Mouse (Mus musculus): ENCODE data around the gene Tspan4. TPM values are rescaled to one million over a fixed set of nuclear protein-coding genes. Genes with fewer than 3 reads are reported as not detected.

The Tspan4 gene
- total and polyA plus RNA-seq, 2 experiments = 66.9 to 135 TPM

DNA sequence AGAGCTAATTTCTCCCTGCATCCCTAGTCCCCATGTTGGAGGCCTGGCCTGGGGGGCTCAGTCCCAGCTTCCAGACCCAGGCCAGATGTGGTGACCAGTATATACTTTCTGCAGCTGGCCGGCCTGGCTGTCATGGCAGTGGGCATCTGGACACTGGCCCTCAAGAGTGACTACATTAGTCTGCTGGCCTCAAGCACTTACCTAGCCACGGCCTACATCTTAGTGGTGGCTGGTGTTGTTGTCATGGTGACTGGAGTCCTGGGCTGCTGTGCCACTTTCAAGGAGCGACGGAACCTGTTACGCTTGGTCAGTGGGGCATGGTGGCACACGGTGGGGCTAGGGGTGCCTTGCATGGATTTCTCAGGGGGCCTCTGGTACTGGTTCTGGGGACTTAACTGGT lies 5.7 kb upstream of the Tspan4 start:
- Histone ChIP-seq H3K27me3 (ENCODE audit: control insufficient read depth, insufficient read depth, low read length) (no peaks in the 10 kb centered on the region), H3K27ac (replicated peaks; ENCODE audit: insufficient read depth, low read depth, low read length) (peak overlapping the region; percentile 7; the same call in 1 of the 2 replicates), H3K9ac (ENCODE audit: low read depth, low read length) (no peak overlapping the region; the same call in 1 of the 2 replicates), H3K36me3 (ENCODE audit: control insufficient read depth, insufficient read depth, low read length) (peaks cover 8% of the 10 kb centered on the region; the same call in 1 of the 2 replicates), H3K4me1 (ENCODE audit: control insufficient read depth, insufficient read depth, low read length) (peaks cover 25% of the 10 kb centered on the region), H3K4me3 (ENCODE audit: insufficient read depth, low read depth, low read length) (no peak overlapping the region), H3K79me2 (ENCODE audit: control insufficient read depth, insufficient read depth, low read length) (peaks cover 10% of the 10 kb centered on the region; the same call in 1 of the 2 replicates)
- TF ChIP-seq POLR2A (IDR thresholded peaks at IDR 0.05; ENCODE audit: extremely low read depth, insufficient read depth, low read length) (no peak), CTCF (IDR thresholded peaks at IDR 0.05; ENCODE audit: low read depth, low read length) (no peak)
- DNase-seq (ENCODE audit: extremely low read depth, low read depth, low spot score) = no peak
- 92% methylated on average over 6 of the region's 6 CpGs for WGBS

DNA sequence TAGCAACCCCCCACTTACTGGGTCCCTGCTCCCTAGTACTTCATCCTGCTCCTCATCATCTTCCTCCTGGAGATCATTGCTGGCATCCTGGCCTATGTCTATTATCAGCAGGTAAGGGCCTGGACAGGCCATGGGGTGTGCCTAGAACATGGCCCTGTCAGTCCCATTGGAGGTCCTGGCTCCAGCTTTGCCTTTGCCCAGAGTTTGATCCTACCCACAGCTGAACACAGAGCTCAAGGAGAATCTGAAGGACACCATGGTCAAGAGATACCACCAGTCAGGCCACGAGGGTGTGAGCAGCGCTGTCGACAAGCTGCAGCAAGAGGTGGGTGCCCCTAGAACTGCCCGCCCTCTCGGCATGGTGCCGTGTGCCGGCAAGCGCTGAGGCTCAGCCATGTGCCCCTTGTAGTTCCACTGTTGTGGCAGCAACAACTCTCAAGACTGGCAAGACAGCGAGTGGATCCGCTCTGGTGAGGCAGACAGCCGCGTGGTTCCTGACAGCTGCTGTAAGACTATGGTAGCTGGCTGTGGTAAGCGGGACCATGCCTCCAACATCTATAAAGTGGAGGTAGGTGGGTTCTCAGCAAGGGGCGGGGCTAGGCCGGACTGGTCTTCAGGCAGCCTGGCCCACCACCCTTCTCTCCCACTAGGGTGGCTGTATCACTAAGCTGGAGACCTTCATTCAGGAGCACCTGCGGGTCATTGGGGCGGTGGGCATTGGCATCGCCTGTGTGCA lies 5.0 kb upstream of the Tspan4 start:
- TF ChIP-seq POLR2A (IDR thresholded peaks at IDR 0.05; ENCODE audit: extremely low read depth, insufficient read depth, low read length) = no peak
- TF ChIP-seq CTCF (IDR thresholded peaks at IDR 0.05; ENCODE audit: low read depth, low read length) = no peak
- no peak for DNase-seq (ENCODE audit: extremely low read depth, low read depth, low spot score)
- 95% methylated on average over 18 of the region's 18 CpGs for WGBS
- Histone ChIP-seq H3K4me3 (ENCODE audit: insufficient read depth, low read depth, low read length) (no peak overlapping the region), H3K9ac (ENCODE audit: low read depth, low read length) (no peak overlapping the region), H3K36me3 (ENCODE audit: control insufficient read depth, insufficient read depth, low read length) (peaks cover 8% of the 10 kb centered on the region; the same call in 1 of the 2 replicates), H3K79me2 (ENCODE audit: control insufficient read depth, insufficient read depth, low read length) (peaks cover 16% of the 10 kb centered on the region; the same call in 1 of the 2 replicates), H3K4me1 (ENCODE audit: control insufficient read depth, insufficient read depth, low read length) (peaks cover 27% of the 10 kb centered on the region), H3K27ac (replicated peaks; ENCODE audit: insufficient read depth, low read depth, low read length) (no peak overlapping the region), H3K27me3 (ENCODE audit: control insufficient read depth, insufficient read depth, low read length) (no peaks in the 10 kb centered on the region)

DNA sequence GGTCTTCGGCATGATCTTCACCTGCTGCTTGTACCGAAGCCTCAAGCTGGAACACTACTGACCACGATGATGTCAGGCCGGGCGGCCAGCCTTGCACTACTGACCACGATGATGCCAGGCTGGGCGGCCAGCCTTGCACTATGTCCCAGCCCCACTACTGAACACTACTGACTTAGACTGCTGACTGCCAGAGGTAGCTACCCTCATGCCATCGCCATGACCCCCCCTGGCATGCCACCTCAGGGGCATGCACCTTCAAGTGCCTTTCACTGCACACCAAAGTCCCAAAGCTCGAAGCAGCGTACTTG lies 4.4 kb upstream of the Tspan4 start:
- peaks cover 25% of the 10 kb centered on the region for H3K4me1 ChIP-seq (ENCODE audit: control insufficient read depth, insufficient read depth, low read length)
- H3K36me3 ChIP-seq (ENCODE audit: control insufficient read depth, insufficient read depth, low read length) = peaks cover 8% of the 10 kb centered on the region; the same call in 1 of the 2 replicates

DNA sequence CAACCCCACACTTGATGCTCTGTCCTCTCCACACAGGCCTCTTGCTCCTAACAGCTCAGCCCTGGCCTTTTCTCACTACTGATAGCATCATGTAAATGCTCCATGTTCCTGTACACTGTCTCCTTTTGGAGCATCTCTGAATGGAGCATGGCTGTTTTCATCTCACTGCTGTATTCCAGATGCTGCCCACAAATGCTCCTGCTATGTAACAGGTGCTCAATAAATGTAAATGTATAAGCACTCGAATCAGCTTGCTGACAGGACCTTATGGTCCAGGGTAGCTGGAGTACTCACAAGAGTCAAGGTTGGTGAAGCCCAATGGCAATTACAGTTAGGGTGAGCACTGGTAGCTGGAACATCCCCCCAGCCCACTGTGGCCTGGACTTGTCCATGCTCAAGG lies 3.8 kb upstream of the Tspan4 start:
- TF ChIP-seq CTCF (IDR thresholded peaks at IDR 0.05; ENCODE audit: low read depth, low read length) (no peak), POLR2A (IDR thresholded peaks at IDR 0.05; ENCODE audit: extremely low read depth, insufficient read depth, low read length) (no peak)
- peaks cover 16% of the 10 kb centered on the region; the same call in 1 of the 2 replicates for H3K79me2 ChIP-seq (ENCODE audit: control insufficient read depth, insufficient read depth, low read length)
- 97% methylated on average over 1 of the region's 1 CpGs for WGBS
- DNase-seq (ENCODE audit: extremely low read depth, low read depth, low spot score) = no peak
- no peak overlapping the region for H3K4me3 ChIP-seq (ENCODE audit: insufficient read depth, low read depth, low read length)
- peaks cover 8% of the 10 kb centered on the region; the same call in 1 of the 2 replicates for H3K36me3 ChIP-seq (ENCODE audit: control insufficient read depth, insufficient read depth, low read length)
- H3K27ac ChIP-seq (replicated peaks; ENCODE audit: insufficient read depth, low read depth, low read length) = no peak overlapping the region
- peaks cover 22% of the 10 kb centered on the region for H3K4me1 ChIP-seq (ENCODE audit: control insufficient read depth, insufficient read depth, low read length)
- H3K27me3 ChIP-seq (ENCODE audit: control insufficient read depth, insufficient read depth, low read length) = no peaks in the 10 kb centered on the region
- no peak overlapping the region for H3K9ac ChIP-seq (ENCODE audit: low read depth, low read length)

More for the DNA sequence above, 4.4 kb upstream of the Tspan4 start:
- Histone ChIP-seq H3K9ac (ENCODE audit: low read depth, low read length) (no peak overlapping the region), H3K79me2 (ENCODE audit: control insufficient read depth, insufficient read depth, low read length) (peaks cover 16% of the 10 kb centered on the region; the same call in 1 of the 2 replicates), H3K4me3 (ENCODE audit: insufficient read depth, low read depth, low read length) (no peak overlapping the region), H3K27ac (replicated peaks; ENCODE audit: insufficient read depth, low read depth, low read length) (no peak overlapping the region), H3K27me3 (ENCODE audit: control insufficient read depth, insufficient read depth, low read length) (no peaks in the 10 kb centered on the region)
- DNase-seq (ENCODE audit: extremely low read depth, low read depth, low spot score) = no peak
- no peak for TF ChIP-seq CTCF (IDR thresholded peaks at IDR 0.05; ENCODE audit: low read depth, low read length)
- no peak for TF ChIP-seq POLR2A (IDR thresholded peaks at IDR 0.05; ENCODE audit: extremely low read depth, insufficient read depth, low read length)
- WGBS = 95% methylated on average over 10 of the region's 10 CpGs

DNA sequence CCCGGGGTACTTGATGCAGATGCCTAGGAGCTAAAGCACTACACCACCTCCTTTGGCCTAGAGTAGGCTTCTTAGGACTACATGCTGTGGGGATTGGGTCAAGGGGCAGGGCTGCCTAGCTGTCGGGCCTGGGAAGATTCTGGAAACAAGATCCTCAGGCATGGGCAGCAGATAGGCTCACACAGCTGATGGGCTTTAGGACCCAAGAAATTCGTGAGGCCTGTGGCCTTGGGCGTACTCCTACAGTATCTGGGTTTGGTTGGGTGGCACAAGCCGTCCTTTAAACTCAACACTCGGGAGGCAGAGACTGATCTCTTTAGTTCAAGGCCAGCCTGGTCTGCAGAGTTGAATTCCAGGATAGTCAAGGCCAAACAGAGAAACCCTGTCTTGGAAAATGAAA lies 2.8 kb upstream of the Tspan4 start:
- DNase-seq (ENCODE audit: extremely low read depth, low read depth, low spot score) = no peak
- WGBS = 78% methylated on average over 6 of the region's 6 CpGs
- peaks cover 16% of the 10 kb centered on the region; the same call in 1 of the 2 replicates for H3K79me2 ChIP-seq (ENCODE audit: control insufficient read depth, insufficient read depth, low read length)
- TF ChIP-seq POLR2A (IDR thresholded peaks at IDR 0.05; ENCODE audit: extremely low read depth, insufficient read depth, low read length) (no peak), CTCF (IDR thresholded peaks at IDR 0.05; ENCODE audit: low read depth, low read length) (no peak)
- H3K36me3 ChIP-seq (ENCODE audit: control insufficient read depth, insufficient read depth, low read length) = peaks cover 8% of the 10 kb centered on the region; the same call in 1 of the 2 replicates
- H3K9ac ChIP-seq (ENCODE audit: low read depth, low read length) = no peak overlapping the region
- H3K27ac ChIP-seq (replicated peaks; ENCODE audit: insufficient read depth, low read depth, low read length) = no peak overlapping the region
- H3K27me3 ChIP-seq (ENCODE audit: control insufficient read depth, insufficient read depth, low read length) = no peaks in the 10 kb centered on the region
- peaks cover 24% of the 10 kb centered on the region for H3K4me1 ChIP-seq (ENCODE audit: control insufficient read depth, insufficient read depth, low read length)
- H3K4me3 ChIP-seq (ENCODE audit: insufficient read depth, low read depth, low read length) = no peak overlapping the region

DNA sequence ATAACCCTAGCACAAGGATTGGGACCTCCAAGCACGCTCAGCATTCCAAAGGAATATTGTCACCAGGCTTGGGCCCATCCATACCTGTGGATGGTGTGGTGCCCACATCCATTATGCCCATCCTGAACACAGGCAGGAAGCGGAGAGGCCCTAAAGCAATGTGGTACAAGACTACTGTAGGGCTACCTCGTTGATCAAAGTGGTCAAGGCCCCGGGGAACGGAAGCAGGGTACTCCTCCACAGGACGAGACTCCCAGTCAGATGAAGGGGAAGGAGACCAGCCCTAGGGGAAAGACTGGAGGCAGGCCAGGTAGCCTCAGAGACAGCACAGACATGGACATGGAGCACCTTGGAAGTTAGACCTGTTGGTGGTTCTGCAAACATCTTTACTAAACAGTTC lies 2.3 kb upstream of the Tspan4 start:
- Histone ChIP-seq H3K4me1 (ENCODE audit: control insufficient read depth, insufficient read depth, low read length) (peaks cover 29% of the 10 kb centered on the region), H3K36me3 (ENCODE audit: control insufficient read depth, insufficient read depth, low read length) (peaks cover 8% of the 10 kb centered on the region; the same call in 1 of the 2 replicates), H3K9ac (ENCODE audit: low read depth, low read length) (no peak overlapping the region), H3K4me3 (ENCODE audit: insufficient read depth, low read depth, low read length) (no peak overlapping the region), H3K79me2 (ENCODE audit: control insufficient read depth, insufficient read depth, low read length) (peaks cover 21% of the 10 kb centered on the region; the same call in 1 of the 2 replicates), H3K27ac (replicated peaks; ENCODE audit: insufficient read depth, low read depth, low read length) (no peak overlapping the region), H3K27me3 (ENCODE audit: control insufficient read depth, insufficient read depth, low read length) (no peaks in the 10 kb centered on the region)
- no peak for DNase-seq (ENCODE audit: extremely low read depth, low read depth, low spot score)
- 86% methylated on average over 6 of the region's 6 CpGs for WGBS
- TF ChIP-seq CTCF (IDR thresholded peaks at IDR 0.05; ENCODE audit: low read depth, low read length) = no peak
- TF ChIP-seq POLR2A (IDR thresholded peaks at IDR 0.05; ENCODE audit: extremely low read depth, insufficient read depth, low read length) = no peak

All from liver, adult 2 months (tissue).